Mouse (Mus musculus) stomach, postnatal 0 days (tissue): ENCODE measurements at regions not wholly inside any gene's neighbourhood (a gene's known extent, or its start where the extent isn't known, plus 50 kb on each side); places are given as distances from the start of the nearest gene placed in this dataset.

ENCODE experiments used
- CTCF ChIP-seq: IDR thresholded peaks from 2 replicates; pipeline ENCODE4 v1.5.1; 2016; ENCODE audit warnings: antibody characterized with exemption, low read depth, mild to moderate bottlenecking, moderate library complexity
- EP300 ChIP-seq: optimal IDR thresholded peaks from 2 replicates; pipeline ENCODE3; 2016; ENCODE audit warnings: antibody characterized with exemption

DNA sequence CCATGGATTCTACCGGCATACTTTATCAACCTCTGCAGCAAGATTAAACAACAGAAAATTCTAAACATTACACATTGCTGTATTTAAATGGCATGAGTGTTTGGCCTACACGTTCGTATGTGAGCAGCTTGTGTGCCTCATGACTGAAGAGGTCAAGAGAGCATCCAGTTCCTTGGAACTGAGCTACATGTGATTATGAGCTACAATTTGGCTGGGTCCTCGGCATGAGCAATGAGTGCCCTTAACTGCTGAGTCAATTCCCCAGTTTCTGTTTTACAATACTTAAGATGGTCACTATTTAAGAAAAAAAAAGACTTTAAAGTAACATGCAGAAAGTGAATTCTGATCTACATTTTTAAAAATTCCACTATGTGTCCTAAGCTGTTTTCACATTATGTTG is 338.4 kb upstream of the Gpc6 start:
- TF ChIP-seq CTCF = no peak
- no peak for TF ChIP-seq EP300
